Mouse (Mus musculus) ES-E14 (cell line): Measurements from ENCODE around the gene Ms4a18.

Experiments
- HCFC1 ChIP-seq: IDR thresholded peaks from 2 replicates; pipeline ENCODE4 v1.6.1; 2012; ENCODE audit warnings: low read length, inconsistent platforms, borderline replicate concordance; ENCODE audit not compliant: insufficient read depth
- MAFK ChIP-seq: IDR thresholded peaks from 2 replicates; pipeline ENCODE4 v1.6.1; 2014; ENCODE audit warnings: mild to moderate bottlenecking, low read depth, low read length, inconsistent platforms; ENCODE audit not compliant: insufficient read depth

DNA sequence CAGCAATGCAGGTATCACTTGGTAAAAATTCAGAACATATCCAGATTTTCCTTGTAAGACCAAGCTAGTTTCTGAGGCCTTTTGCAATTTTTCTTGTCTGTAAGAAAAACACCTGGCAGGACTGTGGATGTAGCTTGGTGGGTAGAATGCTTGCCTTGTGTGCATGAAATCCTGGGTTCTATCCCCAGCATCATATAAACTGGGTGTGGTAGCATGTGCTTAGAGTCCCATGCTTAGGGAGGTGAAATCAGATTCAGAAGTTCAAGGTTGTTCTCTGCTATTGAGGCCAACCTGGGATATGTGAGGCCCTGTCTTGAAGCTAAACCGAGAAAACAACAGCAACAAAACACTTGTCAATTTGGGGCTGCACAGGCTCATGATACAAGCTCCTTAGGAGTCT is 1.8 kb downstream of the Ms4a18 start:
- TF ChIP-seq MAFK (no peak), HCFC1 (no peak)
